Mouse (Mus musculus) frontal cortex, adult (tissue): ENCODE measurements at regions not wholly inside any gene's neighbourhood (a gene's known extent, or its start where the extent isn't known, plus 50 kb on each side); places are given as distances from the start of the nearest gene placed in this dataset.

Source experiments
- ATAC-seq: cut with Nextera tagmentation; 2 replicates; pipeline ENCODE4 v1.9.2; 2017; ENCODE audit warnings: mild to moderate bottlenecking, moderate library complexity, mixed read lengths; ENCODE audit not compliant: low TSS enrichment

DNA sequence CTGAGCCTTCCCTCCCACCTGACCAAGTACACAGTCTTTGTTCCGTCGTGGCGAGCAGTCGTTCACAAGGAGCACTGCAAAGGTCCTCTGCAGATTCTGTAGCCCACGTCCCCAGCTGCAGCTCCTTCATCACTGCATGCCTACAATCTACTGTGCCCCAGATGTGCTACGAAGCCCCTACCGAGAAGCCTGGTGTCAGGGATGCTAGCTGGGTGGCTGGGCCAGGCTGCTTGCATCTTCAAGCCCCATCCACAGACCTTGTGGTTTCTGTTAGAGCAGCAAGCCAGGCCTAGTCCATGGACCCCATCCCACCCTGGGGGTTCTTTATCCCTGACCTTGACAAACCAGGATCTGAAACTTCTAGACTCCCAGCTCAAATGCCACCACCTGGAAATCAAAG is 266.3 kb upstream of the 3110018I06Rik start:
- no peak for ATAC-seq

GRCm38 (mm10) chr12:107230097-107230496 is 258.3 kb upstream of the 3110018I06Rik start:
- no peak for ATAC-seq

- ATAC-seq = no peak
These were observed 256.8 kb upstream of the 3110018I06Rik start for GRCm38 (mm10) chr12:107231629-107232028.

DNA sequence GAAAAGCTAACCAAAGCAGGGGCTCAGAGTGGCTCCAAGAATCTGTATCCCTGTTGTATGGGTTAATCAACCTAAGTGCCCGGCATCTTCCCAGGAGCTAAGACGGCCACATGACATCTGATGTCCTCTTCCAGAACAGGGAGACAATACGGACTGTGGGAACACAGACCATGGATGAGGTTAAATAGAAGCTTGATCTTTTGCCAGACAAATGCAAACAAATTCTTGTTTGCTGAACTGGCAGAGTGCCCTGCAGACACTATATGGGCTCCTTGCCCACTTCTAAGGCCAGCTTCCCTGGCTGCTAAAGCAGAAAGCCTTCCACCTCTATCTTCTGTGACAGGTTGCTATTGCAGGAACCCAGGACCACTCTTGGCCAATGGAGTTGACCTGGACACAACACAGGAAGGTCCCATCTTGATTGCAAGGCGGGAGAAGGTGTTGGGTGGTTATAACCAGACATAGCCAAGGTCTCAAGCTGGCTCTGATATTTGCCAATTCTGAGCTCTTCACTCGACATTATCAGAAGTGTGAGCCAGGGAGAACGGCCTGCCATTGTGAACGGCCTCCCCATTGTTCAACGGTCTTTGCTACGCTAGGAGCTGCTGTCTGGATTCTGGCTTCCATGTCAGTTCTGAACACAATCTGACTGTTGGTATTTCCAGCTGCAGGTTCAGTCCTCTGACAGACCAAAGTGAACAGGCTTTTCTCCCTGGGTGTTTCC is 237.5 kb upstream of the 3110018I06Rik start:
- no peak for ATAC-seq

DNA sequence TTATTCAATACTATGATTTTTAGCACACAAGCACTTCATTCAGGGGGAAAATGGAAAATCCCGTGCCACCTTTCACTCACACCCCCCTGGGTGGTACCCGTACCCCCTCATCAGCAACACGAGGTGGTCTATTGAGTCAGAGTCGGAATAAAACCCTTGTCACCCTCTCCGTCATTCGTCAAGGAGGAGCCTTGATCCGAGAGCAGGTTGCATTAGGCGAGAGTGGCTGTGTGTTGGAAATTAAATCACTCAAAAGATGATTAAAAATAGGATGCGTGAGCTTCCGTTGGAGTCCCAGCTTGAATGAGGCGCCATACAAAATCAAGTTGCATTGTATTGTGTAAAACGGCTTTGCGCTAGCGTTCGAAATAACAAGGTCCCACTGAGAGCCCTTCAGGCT is 236.5 kb upstream of the 3110018I06Rik start:
- ATAC-seq = no peak

GRCm38 (mm10) chr12:107262076-107262475 is 226.4 kb upstream of the 3110018I06Rik start:
- ATAC-seq = no peak

- no peak for ATAC-seq
These were observed 225.9 kb upstream of the 3110018I06Rik start for GRCm38 (mm10) chr12:107262516-107262915.

DNA sequence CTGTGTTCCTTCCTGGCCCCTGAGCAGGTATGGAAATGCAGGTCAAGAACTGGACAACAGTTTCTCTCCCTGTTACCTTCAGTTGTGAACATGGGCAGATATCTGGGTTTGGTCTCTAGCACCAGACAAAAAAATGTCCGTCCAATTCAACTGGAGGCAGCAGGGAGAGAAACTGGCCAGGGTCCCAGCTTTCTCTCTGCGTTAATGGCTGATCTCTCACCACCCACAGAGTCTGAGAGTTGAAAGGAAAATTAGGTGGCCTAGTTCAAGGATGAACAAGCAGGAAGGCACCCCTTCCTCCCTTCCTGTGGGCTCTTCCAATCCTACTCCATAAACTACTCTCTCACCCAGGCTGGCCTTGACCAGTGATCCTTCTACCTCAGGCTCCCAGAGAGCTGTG is 221.7 kb upstream of the 3110018I06Rik start:
- no peak for ATAC-seq

DNA sequence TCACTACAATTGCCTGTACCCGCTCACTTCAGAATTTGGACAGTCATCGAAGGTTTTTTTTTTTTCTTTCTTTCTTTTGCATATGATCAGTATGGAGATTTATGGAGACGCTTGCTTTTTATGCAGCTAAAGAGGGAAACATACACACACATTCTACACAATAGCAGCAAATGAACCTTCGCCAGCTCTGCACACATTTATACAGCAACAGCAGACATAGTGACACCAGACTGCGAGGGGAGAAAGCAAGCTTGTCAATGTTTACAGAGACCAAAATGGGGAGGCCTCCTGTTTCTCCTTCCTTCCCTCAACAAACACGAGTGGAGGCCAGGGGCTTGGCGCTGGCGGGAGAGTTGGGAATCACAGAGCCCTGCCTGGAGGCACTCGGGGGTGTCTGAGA is 202.8 kb upstream of the 3110018I06Rik start:
- ATAC-seq = peak; percentile 44; the same call in 1 of the 2 replicates

DNA sequence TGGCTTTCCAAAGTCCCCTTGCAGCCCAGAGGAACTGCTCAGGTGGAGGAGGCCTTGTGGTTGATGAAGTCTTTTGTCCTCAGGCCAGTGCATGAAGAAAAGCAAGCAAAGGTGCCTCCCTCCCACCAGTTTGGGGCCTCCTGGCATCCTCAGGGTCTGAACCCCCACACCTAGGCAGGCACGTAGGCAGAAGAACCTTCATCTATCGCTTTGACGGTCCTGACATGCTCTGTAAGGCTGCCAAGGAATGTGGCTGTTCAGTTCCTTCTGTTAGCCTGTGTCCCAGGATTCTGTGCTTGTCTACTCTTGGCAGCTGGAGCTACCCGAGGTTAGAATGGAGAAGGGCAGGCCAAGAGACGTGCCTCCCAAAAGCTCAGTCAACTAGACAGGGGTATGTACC is 197.1 kb upstream of the 3110018I06Rik start:
- ATAC-seq = no peak

DNA sequence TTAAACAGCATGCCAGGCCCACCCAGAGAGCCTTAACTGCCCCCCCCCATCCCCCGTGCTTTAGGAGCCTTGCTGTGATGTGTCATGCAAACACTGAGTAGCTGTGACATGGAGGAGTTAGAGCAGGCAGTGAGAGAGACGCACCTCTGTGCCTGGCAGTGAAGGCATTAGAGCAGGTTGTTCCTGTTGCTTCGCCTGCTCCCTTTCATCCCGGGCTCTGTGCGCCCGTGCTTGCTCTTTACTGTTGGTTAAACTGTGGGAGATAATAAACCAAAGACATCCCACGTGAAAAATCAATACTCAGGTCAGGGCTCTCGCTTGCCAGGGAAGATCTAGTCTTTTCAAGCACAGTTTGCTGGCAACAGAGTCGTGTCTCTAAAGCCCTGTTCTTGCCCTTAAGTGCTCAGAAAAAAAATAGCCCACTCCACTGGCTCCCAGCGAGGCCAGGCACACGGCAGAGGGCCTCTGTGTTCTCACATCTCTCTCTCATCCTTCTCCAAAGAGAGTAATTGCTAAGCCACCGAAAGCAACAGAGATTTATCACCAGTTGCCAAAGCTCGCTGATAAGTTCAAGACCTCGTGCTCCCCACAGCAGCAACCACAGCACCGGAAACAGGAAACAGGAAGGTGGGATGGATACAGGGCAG is 181.2 kb upstream of the 3110018I06Rik start:
- ATAC-seq = no peak

- ATAC-seq = no peak
These were observed 173.0 kb upstream of the 3110018I06Rik start for GRCm38 (mm10) chr12:107315446-107315845.

DNA sequence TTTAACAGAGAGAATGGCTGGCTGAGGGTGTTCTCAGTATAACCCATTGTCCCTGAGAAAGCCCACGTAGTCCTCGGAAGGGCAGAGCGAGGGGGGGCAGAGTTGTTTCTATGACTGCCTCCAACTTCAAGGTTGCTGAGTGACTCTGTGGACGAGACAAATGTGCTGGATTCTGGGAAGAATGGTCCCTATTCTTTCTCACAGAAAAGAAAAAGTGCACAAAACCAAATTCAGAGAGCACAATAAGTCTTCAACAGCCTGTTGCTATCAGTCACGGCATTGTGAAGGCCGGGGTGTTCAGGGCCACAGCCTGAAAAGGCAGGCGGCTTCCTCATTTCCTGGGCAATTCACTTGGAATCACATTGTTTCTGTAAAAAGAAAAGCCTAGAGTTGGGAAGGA is 165.6 kb upstream of the 3110018I06Rik start:
- no peak for ATAC-seq

- no peak for ATAC-seq
These were observed 162.3 kb upstream of the 3110018I06Rik start for GRCm38 (mm10) chr12:107326101-107326500.

DNA sequence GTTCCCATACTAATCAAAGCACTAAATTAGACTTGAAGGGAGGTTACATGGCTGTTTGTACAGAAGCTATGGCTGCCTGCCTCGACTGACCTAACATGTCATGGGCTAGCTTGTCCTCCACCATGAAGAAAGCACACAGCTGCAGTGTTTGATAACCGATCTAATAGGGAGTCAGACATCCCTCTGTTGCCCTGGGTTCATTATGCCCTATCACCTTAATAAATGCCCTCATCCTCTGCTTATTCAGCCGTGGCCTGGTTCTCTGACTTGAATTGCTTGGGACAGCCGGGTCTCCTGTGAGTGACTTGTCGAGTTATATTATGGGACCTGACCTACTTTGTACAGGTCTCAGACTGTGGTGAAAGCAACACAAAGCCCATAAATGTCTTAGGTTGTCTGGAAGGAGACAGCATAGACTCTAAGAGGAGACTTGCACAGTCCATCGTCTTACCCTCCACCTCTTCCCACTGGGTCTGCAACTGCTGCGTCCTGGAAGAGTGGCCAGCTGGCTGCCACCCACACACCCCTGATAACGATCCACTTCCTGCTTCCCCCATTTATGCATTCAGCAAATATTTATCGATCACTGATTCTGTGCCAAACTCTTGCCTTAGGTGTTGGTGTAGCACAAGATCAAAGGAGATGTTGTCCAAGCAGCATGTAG is 161.2 kb upstream of the 3110018I06Rik start:
- no peak for ATAC-seq

GRCm38 (mm10) chr12:107328986-107329385 is 159.4 kb upstream of the 3110018I06Rik start:
- no peak for ATAC-seq

DNA sequence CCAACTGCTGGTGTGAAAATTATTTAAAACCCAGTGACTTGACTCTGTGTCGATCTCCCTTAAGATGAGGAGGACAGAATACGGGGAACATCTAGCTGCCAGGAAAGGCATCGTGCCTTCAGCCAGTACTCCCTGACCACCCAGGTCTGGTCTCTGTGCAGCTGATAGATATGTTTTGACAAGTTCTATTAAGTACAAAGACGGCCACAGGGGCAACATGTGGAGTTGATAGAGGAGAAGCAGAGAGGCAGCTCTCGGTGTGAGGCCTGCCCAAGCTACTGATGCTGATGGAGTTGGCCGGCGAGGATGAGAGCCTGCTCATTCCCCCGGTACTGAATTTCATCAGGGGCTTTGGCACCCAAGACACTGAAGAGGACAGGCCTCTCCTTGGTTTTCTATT is 154.1 kb upstream of the 3110018I06Rik start:
- ATAC-seq = no peak

- peak; percentile 47; the same call in 1 of the 2 replicates for ATAC-seq
These were observed 153.3 kb upstream of the 3110018I06Rik start for GRCm38 (mm10) chr12:107335106-107335505.

DNA sequence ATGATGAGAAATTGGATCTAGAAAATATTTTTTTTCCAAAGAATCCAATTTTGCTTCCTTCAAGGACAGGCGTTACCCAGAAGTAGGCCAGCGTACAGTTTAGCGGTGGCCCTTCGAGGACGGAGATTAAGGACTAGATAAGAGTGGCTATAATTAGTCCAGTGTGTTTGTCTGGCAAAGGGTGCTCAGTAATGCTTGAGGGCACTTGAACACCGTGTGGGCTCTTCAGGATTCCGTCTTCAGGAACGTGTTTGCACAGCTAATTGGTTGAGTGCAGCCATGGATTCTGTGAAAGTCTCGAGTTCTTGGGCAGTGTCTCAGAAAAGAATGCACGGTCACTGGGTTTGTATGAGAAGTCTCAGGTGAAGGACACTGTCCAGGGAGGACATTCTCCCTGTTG is 149.7 kb upstream of the 3110018I06Rik start:
- no peak for ATAC-seq

DNA sequence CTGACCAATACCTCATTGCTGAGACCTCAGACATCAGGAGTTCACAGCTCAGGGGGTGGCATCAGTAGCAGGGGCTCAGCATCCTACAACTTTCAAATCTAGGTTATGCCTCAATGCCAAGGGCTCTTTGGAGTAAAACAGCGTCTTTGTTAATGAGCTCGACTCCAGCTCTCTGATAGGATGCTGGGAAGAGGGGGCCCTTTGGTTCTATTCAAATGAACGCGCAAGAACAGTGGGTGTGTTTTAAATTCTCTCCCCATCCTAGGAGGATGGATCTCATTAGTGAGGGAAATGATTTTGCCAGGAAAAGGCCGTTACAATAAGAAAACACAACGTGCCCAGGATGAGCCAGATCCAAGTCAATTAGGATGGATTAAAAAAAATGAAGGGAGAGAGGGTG is 132.2 kb upstream of the 3110018I06Rik start:
- ATAC-seq = no peak

- ATAC-seq = no peak
These were observed 131.5 kb upstream of the 3110018I06Rik start for GRCm38 (mm10) chr12:107356974-107357373.

DNA sequence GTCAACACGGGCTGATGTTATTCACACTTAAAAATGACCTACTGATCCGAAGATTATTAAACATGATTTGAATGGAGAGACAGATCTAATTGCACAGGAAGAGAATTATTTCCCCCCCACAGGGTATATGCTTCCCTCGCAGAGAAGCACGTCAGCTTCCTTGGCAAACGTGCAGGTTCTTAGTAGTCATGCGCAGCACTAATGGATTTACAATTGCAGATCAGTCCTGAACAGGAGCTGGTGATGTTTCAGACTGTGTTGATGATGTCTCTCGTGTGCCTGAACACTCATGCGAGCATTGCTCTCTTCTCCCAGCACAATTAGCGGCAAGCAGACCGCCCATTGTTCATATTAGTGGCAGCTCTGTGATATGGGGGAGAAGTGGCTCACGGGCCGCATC is 127.9 kb upstream of the 3110018I06Rik start:
- ATAC-seq = no peak

- ATAC-seq = no peak
These were observed 126.8 kb upstream of the 3110018I06Rik start for GRCm38 (mm10) chr12:107361606-107362005.
